Mouse (Mus musculus) MEL (cell line): ENCODE results near the gene Tspan2. TPM values are rescaled to one million over a fixed set of nuclear protein-coding genes. Genes with fewer than 3 reads are reported as not detected.
A peak's percentile ranks its signal among the peaks of the same experiment; 100 is the strongest.

ENCODE experiments used
- DNase-seq: peaks from one replicate; pipeline ENCODE4 v3.0.0; 2011; ENCODE audit warnings: low read depth, low spot score
- H3K27ac ChIP-seq: 2 replicates; pipeline ENCODE4 v1.5.1; 2012; ENCODE audit warnings: low read depth, mild to moderate bottlenecking, control low read depth, low read length, moderate library complexity; ENCODE audit not compliant: control insufficient read depth
- H3K27me3 ChIP-seq, 2 experiments: fragments of 150-350 bp in 1 of 2; sonication (generic) in 1 of 2; 2 replicates each; pipeline ENCODE4 v1.6.1; 2012; ENCODE audit warnings: low read length in 2 of 2, mild to moderate bottlenecking in 2 of 2, improper control_type of control experiment in 1 of 2, moderate library complexity in 1 of 2; ENCODE audit not compliant: insufficient read depth in 2 of 2, control insufficient read depth in 1 of 2
- H3K36me3 ChIP-seq, 2 experiments: 2 replicates each; pipeline ENCODE4 v1.6.1; 2012 to 2014; ENCODE audit warnings: low read length in 2 of 2, improper control_type of control experiment in 1 of 2, inconsistent platforms in 1 of 2, mild to moderate bottlenecking in 1 of 2; ENCODE audit not compliant: insufficient read depth in 2 of 2, control insufficient read depth in 1 of 2
- H3K4me1 ChIP-seq, 2 experiments: fragments of 150-350 bp in 1 of 2; sonication (generic) in 1 of 2; 2 replicates each; pipeline ENCODE4 v1.6.1; 2012; ENCODE audit warnings: low read length in 2 of 2, improper control_type of control experiment in 1 of 2, mild to moderate bottlenecking in 1 of 2; ENCODE audit not compliant: insufficient read depth in 2 of 2, control insufficient read depth in 1 of 2
- H3K4me3 ChIP-seq, 2 experiments: fragments of 150-350 bp in 1 of 2; sonication (generic) in 1 of 2; 2 replicates each; pipeline ENCODE4 v1.5.1; 2012; ENCODE audit warnings: low read depth in 2 of 2, low read length in 2 of 2, mild to moderate bottlenecking in 2 of 2, moderate library complexity in 2 of 2, control low read depth in 1 of 2, improper control_type of control experiment in 1 of 2; ENCODE audit not compliant: control insufficient read depth in 1 of 2, insufficient read depth in 1 of 2
- H3K79me2 ChIP-seq: 2 replicates; pipeline ENCODE4 v1.6.1; 2012; ENCODE audit warnings: mild to moderate bottlenecking, low read length, moderate library complexity; ENCODE audit not compliant: control insufficient read depth, poor library complexity, insufficient read depth
- H3K9ac ChIP-seq: 2 replicates; pipeline ENCODE4 v1.6.1; 2012; ENCODE audit warnings: low read depth, mild to moderate bottlenecking, control low read depth, low read length, moderate library complexity; ENCODE audit not compliant: control insufficient read depth, poor library complexity, severe bottlenecking
- H3K9me3 ChIP-seq: fragments of 150-350 bp; sonication (generic); replicated peaks from 2 replicates; pipeline ENCODE4 v1.6.1; 2012; ENCODE audit warnings: mild to moderate bottlenecking, low read length, improper control_type of control experiment, moderate library complexity; ENCODE audit not compliant: insufficient read depth
- BHLHE40 ChIP-seq: IDR thresholded peaks from 2 replicates; pipeline ENCODE4 v1.6.1; 2012; ENCODE audit warnings: low read depth, mild to moderate bottlenecking, inconsistent platforms, low read length, improper control_type of control experiment, borderline replicate concordance
- CTCF ChIP-seq, 3 experiments: IDR thresholded peaks in 2 of 3; conservative IDR thresholded peaks in 1 of 3; 2 replicates each; pipeline ENCODE4 v1.5.1; 2011 to 2012; ENCODE audit warnings: low read length in 3 of 3, low read depth in 2 of 3, mild to moderate bottlenecking in 2 of 3, improper control_type of control experiment in 1 of 3, inconsistent platforms in 1 of 3, mixed read lengths in 1 of 3, moderate library complexity in 1 of 3; ENCODE audit not compliant: control insufficient read depth in 1 of 3, insufficient read depth in 1 of 3, poor library complexity in 1 of 3, severe bottlenecking in 1 of 3
- E2F4 ChIP-seq: IDR thresholded peaks from 2 replicates; pipeline ENCODE4 v1.6.1; 2011; ENCODE audit warnings: low read depth, low read length, improper control_type of control experiment, borderline replicate concordance
- EP300 ChIP-seq, 2 experiments: IDR thresholded peaks; 2 replicates each; pipeline ENCODE4 v1.6.1; 2011; ENCODE audit warnings: improper control_type of control experiment in 2 of 2, low read length in 2 of 2, low read depth in 1 of 2, mild to moderate bottlenecking in 1 of 2
- ETS1 ChIP-seq: IDR thresholded peaks from 2 replicates; pipeline ENCODE4 v1.6.1; 2012; ENCODE audit warnings: low read depth, mild to moderate bottlenecking, inconsistent platforms, low read length, improper control_type of control experiment, moderate library complexity
- GABPA ChIP-seq: IDR thresholded peaks from 2 replicates; pipeline ENCODE4 v1.6.1; 2012; ENCODE audit warnings: low read depth, mild to moderate bottlenecking, inconsistent platforms, low read length, improper control_type of control experiment, moderate library complexity
- GATA1 ChIP-seq: IDR thresholded peaks from 2 replicates; pipeline ENCODE4 v1.6.1; 2011; ENCODE audit warnings: low read depth, low read length, improper control_type of control experiment
- HCFC1 ChIP-seq: IDR thresholded peaks from 2 replicates; pipeline ENCODE4 v1.6.1; 2012; ENCODE audit warnings: low read depth, mild to moderate bottlenecking, inconsistent platforms, low read length, improper control_type of control experiment, moderate library complexity
- JUND ChIP-seq: IDR thresholded peaks from 2 replicates; pipeline ENCODE4 v1.6.1; 2011; ENCODE audit warnings: low read depth, mild to moderate bottlenecking, improper control_type of control experiment, low read length
- MAX ChIP-seq: IDR thresholded peaks from 2 replicates; pipeline ENCODE4 v1.6.1; 2011; ENCODE audit warnings: low read length, improper control_type of control experiment
- NRF1 ChIP-seq: IDR thresholded peaks from 2 replicates; pipeline ENCODE4 v1.6.1; 2014; ENCODE audit warnings: low read depth, mild to moderate bottlenecking, inconsistent platforms, low read length, improper control_type of control experiment, moderate library complexity; ENCODE audit not compliant: poor library complexity, insufficient read depth, severe bottlenecking
- POLR2A ChIP-seq, 2 experiments: IDR thresholded peaks; 2 replicates each; pipeline ENCODE4 v1.6.1; 2011 to 2012; ENCODE audit warnings: low read length in 2 of 2, mild to moderate bottlenecking in 2 of 2, control low read depth in 1 of 2, improper control_type of control experiment in 1 of 2, low read depth in 1 of 2, moderate library complexity in 1 of 2; ENCODE audit not compliant: control insufficient read depth in 1 of 2, insufficient read depth in 1 of 2, poor library complexity in 1 of 2
- RAD21 ChIP-seq: IDR thresholded peaks from 2 replicates; pipeline ENCODE4 v1.6.1; 2011; ENCODE audit warnings: mild to moderate bottlenecking, low read depth, low read length, improper control_type of control experiment
- SMC3 ChIP-seq: IDR thresholded peaks from 2 replicates; pipeline ENCODE4 v1.6.1; 2011; ENCODE audit warnings: low read depth, low read length, improper control_type of control experiment
- USF1 ChIP-seq: IDR thresholded peaks from 2 replicates; pipeline ENCODE4 v1.6.1; 2014; ENCODE audit warnings: low read depth, mild to moderate bottlenecking, inconsistent platforms, low read length, improper control_type of control experiment, moderate library complexity
- ZC3H11A ChIP-seq: IDR thresholded peaks from 2 replicates; pipeline ENCODE4 v1.6.1; 2012; ENCODE audit warnings: low read depth, mild to moderate bottlenecking, inconsistent platforms, low read length, improper control_type of control experiment
- ZKSCAN1 ChIP-seq: IDR thresholded peaks from 2 replicates; pipeline ENCODE4 v1.6.1; 2012; ENCODE audit warnings: low read depth, mild to moderate bottlenecking, inconsistent platforms, low read length, improper control_type of control experiment, moderate library complexity
- ZMIZ1 ChIP-seq: IDR thresholded peaks from 2 replicates; pipeline ENCODE4 v1.6.1; 2012; ENCODE audit warnings: low read depth, mild to moderate bottlenecking, inconsistent platforms, low read length, improper control_type of control experiment, moderate library complexity
- ZNF384 ChIP-seq: IDR thresholded peaks from 2 replicates; pipeline ENCODE4 v1.6.1; 2012; ENCODE audit warnings: low read depth, mild to moderate bottlenecking, inconsistent platforms, low read length, improper control_type of control experiment
- polyA plus RNA-seq, 2 experiments: library from polyadenylated mRNA; stranded (reverse) in 1 of 2; unstranded in 1 of 2; fragments of >175 nt in 1 of 2; fragments of >200 nt in 1 of 2; gene quantifications; 2 replicates each; pipeline versions ENCODE4 v1.2.1 to v1.2.4; 2012; ENCODE audit warnings: low replicate concordance in 2 of 2, low read depth in 1 of 2; ENCODE audit not compliant: insufficient read length in 2 of 2, insufficient read depth in 1 of 2, missing spikeins in 1 of 2
- total RNA-seq: library from RNA; depleted of rRNA; stranded (reverse); fragments of 300-350 nt; gene quantifications from 2 replicates; pipeline ENCODE4 v1.2.3, GENCODE M21; 2012

Gene Tspan2
- total and polyA plus RNA-seq, 3 experiments, result not detected

GRCm38 (mm10) chr3:102787369-102787768, 53.0 kb downstream of the Tspan2 start:
- Histone ChIP-seq H3K4me3 (no peak overlapping the region), H3K27me3 (no peaks in the 10 kb centered on the region; a peak in 1 of 4 replicates), H3K79me2 (no peaks in the 10 kb centered on the region), H3K9me3 (no peaks in the 10 kb centered on the region), H3K9ac (no peak overlapping the region), H3K36me3 (no peaks in the 10 kb centered on the region), H3K27ac (no peak overlapping the region), H3K4me1 (no peaks in the 10 kb centered on the region)
- TF ChIP-seq NRF1 (no peak), HCFC1 (no peak), ZKSCAN1 (no peak), E2F4 (no peak), BHLHE40 (no peak)
- peak; percentile 3 for DNase-seq

- Histone ChIP-seq H3K27me3 (no peaks in the 10 kb centered on the region), H3K9me3 (no peaks in the 10 kb centered on the region), H3K79me2 (no peaks in the 10 kb centered on the region), H3K4me3 (no peak overlapping the region), H3K36me3 (no peaks in the 10 kb centered on the region), H3K9ac (no peak overlapping the region), H3K27ac (no peak overlapping the region), H3K4me1 (no peaks in the 10 kb centered on the region)
- TF ChIP-seq JUND (peak; percentile 93), RAD21 (peak; percentile 81), GABPA (no peak), NRF1 (no peak), E2F4 (no peak), POLR2A (IDR thresholded peaks at IDR 0.05; ENCODE audit: control insufficient read depth in 1 of 2, insufficient read depth in 1 of 2, low read depth in 1 of 2, low read length in 2 of 2, poor library complexity in 1 of 2) (no peak), CTCF (IDR thresholded peaks at IDR 0.05 in 2 of 3, conservative IDR thresholded peaks at IDR 0.05 in 1 of 3; ENCODE audit: control insufficient read depth in 1 of 3, insufficient read depth in 1 of 3, low read depth in 2 of 3, low read length in 3 of 3, poor library complexity in 1 of 3, severe bottlenecking in 1 of 3) (peak; percentile 50 to 77 (median 74)), USF1 (no peak), ZMIZ1 (no peak), ZC3H11A (peak; percentile 70), MAX (no peak), SMC3 (peak; percentile 75), GATA1 (peak; percentile 60), ETS1 (no peak), ZNF384 (peak; percentile 31; the same call in 1 of the 2 replicates), EP300 (IDR thresholded peaks at IDR 0.05; ENCODE audit: low read depth in 1 of 2, low read length in 2 of 2) (0 out of 4 replicates have a peak, but pooled peaks have one; percentile 11 to 23)
- peak; percentile 74 for DNase-seq
Measured at GRCm38 (mm10) chr3:102803937-102804336, 69.6 kb downstream of the Tspan2 start.
